Mouse (Mus musculus): Measurements from ENCODE around the gene Pde5a.

GRCm38 (mm10) chr3:122887505-122888301 is 159.0 kb downstream of the Pde5a start:
- TF ChIP-seq CTCF (IDR thresholded peaks at IDR 0.05; ENCODE audit: insufficient read depth, low read length) (no peak), POLR2A (IDR thresholded peaks at IDR 0.05; ENCODE audit: borderline replicate concordance, extremely low read depth, low read depth, low read length) (no peak)

All from lung, adult 2 months (tissue).